Mouse (Mus musculus) midbrain, embryonic 16.5 days (tissue): ENCODE results near the gene Opn4. TPM values are rescaled to one million over a fixed set of nuclear protein-coding genes. Genes with fewer than 3 reads are reported as not detected.

Source experiments
- ATAC-seq: fragments of 200-750 bp; cut with Nextera tagmentation; 2 replicates; pipeline ENCODE4 v1.8.0; 2017; ENCODE audit warnings: moderate TSS enrichment
- H3K27ac ChIP-seq: fragments of 300-500 bp; sonication (generic); 2 replicates; pipeline ENCODE4 v1.5.1; 2014; ENCODE audit warnings: mild to moderate bottlenecking, low read length, mixed read lengths
- H3K27me3 ChIP-seq: fragments of 300-500 bp; sonication (generic); 2 replicates; pipeline ENCODE4 v1.6.1; 2014; ENCODE audit warnings: low read depth, low read length, mixed read lengths; ENCODE audit not compliant: control insufficient read depth, insufficient read depth
- H3K36me3 ChIP-seq: fragments of 300-500 bp; sonication (generic); 2 replicates; pipeline ENCODE4 v1.6.1; 2014; ENCODE audit warnings: mild to moderate bottlenecking, low read length, moderate library complexity, mixed read lengths; ENCODE audit not compliant: control insufficient read depth, insufficient read depth
- H3K4me1 ChIP-seq: fragments of 300-500 bp; sonication (generic); 2 replicates; pipeline ENCODE4 v1.6.1; 2014; ENCODE audit warnings: mild to moderate bottlenecking, low read length, mixed read lengths; ENCODE audit not compliant: control insufficient read depth, insufficient read depth
- H3K4me2 ChIP-seq: fragments of 300-500 bp; sonication (generic); 2 replicates; pipeline ENCODE4 v1.6.1; 2014; ENCODE audit warnings: mild to moderate bottlenecking, low read length, mixed read lengths
- H3K4me3 ChIP-seq: fragments of 300-500 bp; sonication (generic); 2 replicates; pipeline ENCODE4 v1.5.1; 2014; ENCODE audit warnings: low read depth, mild to moderate bottlenecking, low read length, moderate library complexity, mixed read lengths
- H3K9ac ChIP-seq: fragments of 300-500 bp; sonication (generic); 2 replicates; pipeline ENCODE4 v1.6.1; 2014; ENCODE audit warnings: low read depth, low read length, mixed read lengths
- H3K9me3 ChIP-seq: fragments of 300-500 bp; sonication (generic); replicated peaks from 2 replicates; pipeline ENCODE4 v1.6.1; 2014; ENCODE audit warnings: mild to moderate bottlenecking, low read length, mixed read lengths; ENCODE audit not compliant: control insufficient read depth, poor library complexity, severe bottlenecking
- WGBS: fragments of 180-500 bp; shearing (Covaris S2); extraction: QIAGEN DNeasy Blood & Tissue Kit; methylation state at CpG from one replicate; pipeline ENCODE4 v1.1.7; 2014; 5-methylcytosine and 5-hydroxymethylcytosine counted together
- polyA plus RNA-seq: library from polyadenylated mRNA; unstranded; fragments of >200 nt; fragmentation: Nextera tagmentation; extraction: Ambion mirVana; gene quantifications from 2 replicates; pipeline ENCODE4 v1.2.1, GENCODE M21; 2015

Gene Opn4
- polyA plus RNA-seq, 1 experiment from 2014 or later = not detected

- no peak overlapping the region for H3K4me3 ChIP-seq
- H3K4me1 ChIP-seq = no peaks in the 10 kb centered on the region
- no peak overlapping the region for H3K9ac ChIP-seq
- H3K27me3 ChIP-seq = no peaks in the 10 kb centered on the region
- H3K9me3 ChIP-seq = no peaks in the 10 kb centered on the region
- WGBS = 83% methylated on average over 3 of the region's 3 CpGs
- H3K27ac ChIP-seq = no peak overlapping the region
- no peak overlapping the region for H3K4me2 ChIP-seq
- no peak for ATAC-seq
- H3K36me3 ChIP-seq = no peaks in the 10 kb centered on the region
These were observed 13.1 kb downstream of the Opn4 start for GRCm38 (mm10) chr14:34586871-34587270.

GRCm38 (mm10) chr14:34585358-34586105 lies 14.4 kb downstream of the Opn4 start:
- WGBS = 89% methylated on average over 9 of the region's 9 CpGs
- no peak overlapping the region for H3K27ac ChIP-seq
- H3K36me3 ChIP-seq = no peaks in the 10 kb centered on the region
- H3K4me2 ChIP-seq = no peak overlapping the region
- H3K27me3 ChIP-seq = no peaks in the 10 kb centered on the region
- no peak overlapping the region for H3K4me3 ChIP-seq
- no peaks in the 10 kb centered on the region for H3K4me1 ChIP-seq
- ATAC-seq = no peak
- H3K9ac ChIP-seq = no peak overlapping the region
- no peaks in the 10 kb centered on the region for H3K9me3 ChIP-seq

GRCm38 (mm10) chr14:34582740-34583427 lies 17.1 kb downstream of the Opn4 start:
- no peak overlapping the region for H3K27ac ChIP-seq
- WGBS = 82% methylated on average over 3 of the region's 3 CpGs
- H3K9ac ChIP-seq = no peak overlapping the region
- no peaks in the 10 kb centered on the region for H3K27me3 ChIP-seq
- no peak for ATAC-seq
- H3K36me3 ChIP-seq = no peaks in the 10 kb centered on the region
- no peaks in the 10 kb centered on the region for H3K4me1 ChIP-seq
- no peak overlapping the region for H3K4me2 ChIP-seq
- H3K9me3 ChIP-seq = no peaks in the 10 kb centered on the region
- no peak overlapping the region for H3K4me3 ChIP-seq

GRCm38 (mm10) chr14:34576858-34577257 lies 23.1 kb downstream of the Opn4 start:
- no peak overlapping the region for H3K4me2 ChIP-seq
- H3K9ac ChIP-seq = no peak overlapping the region
- no peak overlapping the region for H3K4me3 ChIP-seq
- H3K27me3 ChIP-seq = no peaks in the 10 kb centered on the region
- WGBS = 81% methylated on average over 4 of the region's 4 CpGs
- no peaks in the 10 kb centered on the region for H3K9me3 ChIP-seq
- H3K27ac ChIP-seq = no peak overlapping the region
- H3K4me1 ChIP-seq = no peaks in the 10 kb centered on the region
- no peaks in the 10 kb centered on the region for H3K36me3 ChIP-seq
- no peak for ATAC-seq

DNA sequence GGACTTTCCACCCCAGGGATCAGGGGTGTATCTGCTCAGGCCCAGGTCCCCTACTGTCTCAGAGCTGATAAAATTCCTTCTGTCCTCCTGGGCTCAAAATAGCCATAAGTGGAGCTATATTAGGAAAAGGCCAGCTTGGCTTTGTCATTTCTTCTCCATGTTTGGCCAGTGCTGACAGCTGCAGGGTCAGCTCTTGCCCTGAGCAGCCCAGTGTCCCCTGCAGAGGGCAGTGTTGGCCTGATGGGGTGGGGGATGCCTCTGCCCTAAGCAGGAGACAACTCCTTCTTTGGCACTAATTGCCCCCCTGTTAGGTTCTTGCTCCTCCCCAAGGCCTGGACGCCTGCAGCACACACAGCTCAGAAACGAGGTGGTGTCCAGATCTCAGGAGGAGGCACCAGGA lies 25.9 kb downstream of the Opn4 start:
- Histone ChIP-seq H3K27me3 (no peaks in the 10 kb centered on the region), H3K4me2 (no peak overlapping the region), H3K36me3 (no peaks in the 10 kb centered on the region), H3K9ac (no peak overlapping the region), H3K27ac (no peak overlapping the region), H3K4me1 (no peaks in the 10 kb centered on the region; the same call in 1 of the 2 replicates), H3K4me3 (no peak overlapping the region), H3K9me3 (no peaks in the 10 kb centered on the region)
- no peak for ATAC-seq
- WGBS = 64% methylated on average over 2 of the region's 2 CpGs

GRCm38 (mm10) chr14:34573348-34573913 lies 26.5 kb downstream of the Opn4 start:
- no peak overlapping the region for H3K4me2 ChIP-seq
- no peaks in the 10 kb centered on the region for H3K9me3 ChIP-seq
- WGBS = 73% methylated on average over 8 of the region's 9 CpGs
- H3K4me1 ChIP-seq = no peaks in the 10 kb centered on the region; the same call in 1 of the 2 replicates
- no peak for ATAC-seq
- no peak overlapping the region for H3K27ac ChIP-seq
- H3K27me3 ChIP-seq = no peaks in the 10 kb centered on the region
- H3K36me3 ChIP-seq = no peaks in the 10 kb centered on the region
- no peak overlapping the region for H3K9ac ChIP-seq
- H3K4me3 ChIP-seq = no peak overlapping the region

DNA sequence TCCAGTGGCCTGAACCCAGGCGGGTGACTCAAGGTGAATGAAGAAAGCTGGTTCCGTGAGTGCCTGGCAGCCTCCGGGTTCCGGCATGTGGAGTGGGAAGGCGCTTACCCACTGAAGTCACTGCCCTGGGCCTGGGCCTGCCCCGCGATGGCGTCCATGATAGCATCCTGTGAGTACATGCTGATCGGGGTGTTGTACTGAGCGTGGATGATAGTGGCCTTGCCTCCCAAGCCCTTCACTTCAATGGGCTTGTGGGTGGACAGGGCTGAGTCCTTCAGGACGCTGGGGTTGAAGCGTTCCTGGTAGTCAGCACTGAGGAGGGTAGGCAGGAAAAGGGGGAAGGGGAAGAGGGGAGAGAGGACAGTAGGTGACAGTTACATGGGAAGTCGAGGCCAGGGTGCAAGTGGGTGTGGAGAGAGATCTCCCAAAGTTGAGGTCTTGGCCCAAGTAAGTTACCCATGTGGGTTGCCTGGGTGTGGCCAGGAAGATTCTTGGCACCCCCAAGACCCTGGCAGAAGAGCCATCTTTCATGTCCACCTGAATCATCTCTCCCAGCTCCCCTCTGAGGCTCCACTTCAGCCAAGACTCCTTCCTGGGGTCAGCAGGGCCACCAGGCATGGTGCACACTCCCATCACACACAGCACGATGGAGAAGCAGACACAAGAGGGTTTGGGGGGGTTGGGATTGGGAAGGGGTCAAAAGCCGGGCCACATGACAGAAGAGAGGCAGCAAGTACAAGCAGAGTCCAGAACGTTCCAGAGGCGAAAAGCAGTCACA lies 28.1 kb downstream of the Opn4 start:
- no peak overlapping the region for H3K27ac ChIP-seq
- 86% methylated on average over 17 of the region's 17 CpGs for WGBS
- no peaks in the 10 kb centered on the region; the same call in 1 of the 2 replicates for H3K4me1 ChIP-seq
- H3K9ac ChIP-seq = no peak overlapping the region
- no peak for ATAC-seq
- H3K4me2 ChIP-seq = no peak overlapping the region
- no peaks in the 10 kb centered on the region for H3K36me3 ChIP-seq
- H3K4me3 ChIP-seq = no peak overlapping the region
- no peaks in the 10 kb centered on the region for H3K9me3 ChIP-seq
- H3K27me3 ChIP-seq = no peaks in the 10 kb centered on the region

DNA sequence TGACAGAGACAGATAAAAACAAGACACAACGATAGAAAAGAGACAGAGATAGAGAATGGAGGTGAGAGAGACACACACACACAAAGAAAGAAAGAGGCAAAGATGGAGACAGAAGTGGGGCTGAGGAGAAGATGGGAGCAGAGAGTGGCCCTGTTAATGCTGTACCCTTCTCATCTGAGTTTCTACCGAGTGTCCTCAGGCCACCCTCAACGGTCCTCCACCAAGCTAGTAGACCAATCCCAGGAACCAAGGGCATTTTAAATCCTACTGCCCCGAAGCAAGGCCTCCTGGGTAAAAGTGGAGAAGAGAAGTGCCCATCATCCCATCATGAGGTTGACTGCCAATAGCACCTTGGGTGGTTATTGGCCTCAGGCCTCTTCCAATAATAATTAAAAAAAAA lies 29.0 kb downstream of the Opn4 start:
- H3K9me3 ChIP-seq = no peaks in the 10 kb centered on the region
- WGBS = 83% methylated on average over 4 of the region's 4 CpGs
- no peak for ATAC-seq

More for the DNA sequence above, 29.0 kb downstream of the Opn4 start:
- Histone ChIP-seq H3K9ac (no peak overlapping the region), H3K27ac (no peak overlapping the region), H3K27me3 (no peaks in the 10 kb centered on the region), H3K4me2 (no peak overlapping the region), H3K4me1 (no peaks in the 10 kb centered on the region; the same call in 1 of the 2 replicates), H3K4me3 (no peak overlapping the region), H3K36me3 (no peaks in the 10 kb centered on the region)
